Mouse (Mus musculus) embryonic facial prominence, embryonic 10.5 days (tissue): ENCODE measurements around the gene Alg2. TPM values are rescaled to one million over a fixed set of nuclear protein-coding genes. Genes with fewer than 3 reads are reported as not detected.

Experiments
- DNase-seq: peaks from one replicate; pipeline ENCODE4 v3.0.0-alpha.2; 2017; ENCODE audit warnings: low spot score
- H3K27ac ChIP-seq: fragments of 300-500 bp; sonication (generic); replicated peaks from 2 replicates; pipeline ENCODE4 v1.5.1; 2016; ENCODE audit warnings: mild to moderate bottlenecking
- H3K27me3 ChIP-seq: fragments of 300-500 bp; sonication (generic); replicated peaks from 2 replicates; pipeline ENCODE4 v1.6.1; 2016; ENCODE audit warnings: low read depth, mild to moderate bottlenecking; ENCODE audit not compliant: poor library complexity, severe bottlenecking
- H3K36me3 ChIP-seq: fragments of 300-500 bp; sonication (generic); replicated peaks from 2 replicates; pipeline ENCODE4 v1.6.1; 2016; ENCODE audit warnings: mild to moderate bottlenecking, moderate library complexity
- H3K4me1 ChIP-seq: fragments of 300-500 bp; sonication (generic); 2 replicates; pipeline ENCODE4 v1.6.1; 2016
- H3K4me3 ChIP-seq: fragments of 300-500 bp; sonication (generic); 2 replicates; pipeline ENCODE4 v1.5.1; 2016; ENCODE audit warnings: mild to moderate bottlenecking, moderate library complexity
- H3K9me3 ChIP-seq: fragments of 300-500 bp; sonication (generic); 2 replicates; pipeline ENCODE4 v1.6.1; 2016; ENCODE audit warnings: mild to moderate bottlenecking
- WGBS: fragments of 180-500 bp; shearing (Covaris S2); methylation state at CpG from one replicate; pipeline ENCODE4 v1.1.7; 2016; 5-methylcytosine and 5-hydroxymethylcytosine counted together
- polyA plus RNA-seq: library from polyadenylated mRNA; unstranded; fragments of >200 nt; fragmentation: Nextera tagmentation; extraction: Ambion mirVana; gene quantifications from 2 replicates; pipeline ENCODE4 v1.2.1, GENCODE M21; 2016

Alg2 gene
- polyA plus RNA-seq, 1 experiment from 2014 or later = 83.3 TPM

DNA sequence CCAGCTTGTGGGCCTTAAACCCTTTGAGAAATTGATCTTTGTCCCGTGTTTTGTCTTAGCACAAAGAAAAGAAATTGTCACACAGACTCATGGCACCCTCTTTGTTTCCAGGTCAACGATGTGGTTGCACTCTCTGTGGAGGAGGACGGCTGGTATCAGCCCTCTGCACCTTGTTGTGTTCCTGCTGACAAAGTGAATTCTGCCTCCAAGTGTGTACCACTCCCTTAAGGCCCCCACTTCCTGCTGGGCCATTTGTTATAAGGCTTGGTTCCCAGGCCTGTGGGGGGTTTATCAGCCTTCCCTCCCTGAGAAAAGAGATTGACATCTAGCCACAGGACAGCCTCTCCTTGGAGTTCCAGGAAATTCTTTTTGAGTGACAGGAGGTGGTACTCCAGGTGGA, 51.9 kb downstream of the Alg2 start:
- Histone ChIP-seq H3K9me3 (no peaks in the 10 kb centered on the region), H3K36me3 (no peaks in the 10 kb centered on the region), H3K4me3 (no peak overlapping the region), H3K4me1 (peaks cover 42% of the 10 kb centered on the region), H3K27me3 (peaks cover 13% of the 10 kb centered on the region; the same call in 1 of the 2 replicates), H3K27ac (no peak overlapping the region)
- DNase-seq = no peak
- WGBS = 28% methylated on average over 3 of the region's 3 CpGs

GRCm38 (mm10) chr4:47420191-47420590, 53.9 kb downstream of the Alg2 start:
- no peak overlapping the region for H3K4me3 ChIP-seq
- no peak for DNase-seq
- peaks cover under 1% of the 10 kb centered on the region; the same call in 1 of the 2 replicates for H3K36me3 ChIP-seq
- H3K27ac ChIP-seq = no peak overlapping the region
- H3K4me1 ChIP-seq = peaks cover 39% of the 10 kb centered on the region
- 0 out of 2 replicates have a peak, but pooled peaks cover 6% of the 10 kb centered on the region for H3K27me3 ChIP-seq
- H3K9me3 ChIP-seq = no peaks in the 10 kb centered on the region
- 30% methylated on average over 7 of the region's 7 CpGs for WGBS

GRCm38 (mm10) chr4:47419268-47419973, 54.7 kb downstream of the Alg2 start:
- peak; percentile 43 for DNase-seq
- Histone ChIP-seq H3K4me1 (peaks cover 31% of the 10 kb centered on the region), H3K36me3 (peaks cover 8% of the 10 kb centered on the region; the same call in 1 of the 2 replicates), H3K27me3 (0 out of 2 replicates have a peak, but pooled peaks cover 6% of the 10 kb centered on the region), H3K9me3 (no peaks in the 10 kb centered on the region), H3K27ac (no peak overlapping the region), H3K4me3 (no peak overlapping the region)
- WGBS = 21% methylated on average over 9 of the region's 9 CpGs

DNA sequence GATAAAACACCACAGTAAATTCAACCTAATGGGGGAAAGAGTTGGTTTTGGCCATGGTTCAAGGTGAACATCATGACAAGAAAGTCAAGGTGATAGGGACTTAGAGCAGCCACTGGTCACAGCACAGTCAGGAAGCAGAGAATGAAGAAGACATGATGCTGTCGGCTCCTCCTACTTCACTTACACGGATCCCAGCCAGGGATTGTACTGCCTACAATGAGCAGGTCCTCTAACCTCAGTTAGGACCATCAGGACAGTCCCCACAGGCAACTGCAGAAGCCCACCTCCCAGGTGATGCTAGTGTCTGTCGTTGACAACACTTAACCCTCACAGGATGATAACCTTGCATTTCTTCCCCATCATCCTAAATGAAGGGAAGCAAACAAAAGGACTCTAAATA, 56.3 kb downstream of the Alg2 start:
- WGBS = 77% methylated on average over 3 of the region's 3 CpGs
- no peak overlapping the region for H3K27ac ChIP-seq
- no peaks in the 10 kb centered on the region for H3K9me3 ChIP-seq
- no peak overlapping the region for H3K4me3 ChIP-seq
- no peak for DNase-seq
- peaks cover 19% of the 10 kb centered on the region for H3K36me3 ChIP-seq
- no peaks in the 10 kb centered on the region for H3K27me3 ChIP-seq
- peaks cover 20% of the 10 kb centered on the region for H3K4me1 ChIP-seq

Other genes with a start within 250 kb of the Alg2 start
- 95.0 and 101 TPM in 2 replicates for gene Tgfbr1, start 121.1 kb downstream of the Alg2 start, polyA plus RNA-seq
- gene Sec61b, start 325 bp upstream of the Alg2 start, polyA plus RNA-seq = 377 and 391 TPM in 2 replicates